Mouse (Mus musculus): ENCODE measurements around the gene Ssr3.
"Not testable (repeated sequence)": the region's sequence is repeated elsewhere in the genome, so short reads cannot be mapped to it uniquely, and the experiment has no call there.

The Ssr3 gene

DNA sequence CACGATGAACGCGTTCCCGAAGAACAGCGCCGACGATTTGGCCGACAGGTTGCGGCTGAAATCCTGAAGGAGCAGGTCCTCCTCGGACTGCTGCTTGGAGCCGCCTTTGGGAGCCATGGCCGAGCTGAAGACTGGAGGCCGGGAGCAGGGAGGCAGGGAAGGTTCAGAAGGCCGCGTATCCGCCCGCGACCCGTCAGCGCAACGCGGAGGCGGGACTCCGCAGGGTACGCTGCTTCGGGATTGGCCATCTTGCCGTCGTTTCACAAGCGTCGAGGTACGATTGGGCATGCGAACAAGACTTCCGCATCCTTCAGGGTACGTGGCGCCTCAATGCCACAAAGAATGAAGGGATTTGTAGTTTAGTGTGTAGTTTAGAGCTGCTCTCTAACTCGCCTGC, at the start of gene Ssr3:
TSS of gene Ssr3 (minus strand) at position 203 of the 397 bp plus-strand sequence.
- peak; percentile 97 for DNase-seq

GRCm38 (mm10) chr3:65441586-65442111, 49.2 kb upstream of the Ssr3 start:
- DNase-seq: peak; percentile 78

- no peak for DNase-seq
Observed at GRCm38 (mm10) chr3:65438511-65439228, 46.2 kb upstream of the Ssr3 start.

GRCm38 (mm10) chr3:65435812-65436211, 43.4 kb upstream of the Ssr3 start:
- no peak for DNase-seq

DNA sequence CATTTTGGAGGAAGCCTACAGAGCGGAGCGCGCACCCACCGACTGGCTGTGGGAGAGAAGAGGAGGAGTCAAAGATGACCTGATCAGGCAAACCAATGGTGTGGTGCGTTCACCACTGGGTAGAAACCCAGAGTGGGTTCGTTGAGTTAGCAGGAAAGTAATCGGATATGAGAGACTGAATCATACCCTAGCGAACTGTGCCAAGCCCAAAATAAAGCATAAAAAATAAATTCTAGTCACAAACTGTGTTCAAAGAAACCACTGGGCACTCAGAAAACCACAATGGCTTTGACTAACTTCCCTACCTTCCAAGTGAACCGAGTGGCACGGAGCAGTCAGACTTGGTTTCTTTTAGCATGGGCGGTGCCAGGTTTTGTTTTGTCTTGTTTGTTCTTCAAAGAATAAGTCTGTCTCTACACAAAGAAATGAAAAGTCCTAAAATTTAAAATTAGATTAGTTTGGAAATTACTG, 42.7 kb upstream of the Ssr3 start:
- DNase-seq: no peak

- no peak for DNase-seq
Observed at GRCm38 (mm10) chr3:65432236-65432635, 39.8 kb upstream of the Ssr3 start.

DNA sequence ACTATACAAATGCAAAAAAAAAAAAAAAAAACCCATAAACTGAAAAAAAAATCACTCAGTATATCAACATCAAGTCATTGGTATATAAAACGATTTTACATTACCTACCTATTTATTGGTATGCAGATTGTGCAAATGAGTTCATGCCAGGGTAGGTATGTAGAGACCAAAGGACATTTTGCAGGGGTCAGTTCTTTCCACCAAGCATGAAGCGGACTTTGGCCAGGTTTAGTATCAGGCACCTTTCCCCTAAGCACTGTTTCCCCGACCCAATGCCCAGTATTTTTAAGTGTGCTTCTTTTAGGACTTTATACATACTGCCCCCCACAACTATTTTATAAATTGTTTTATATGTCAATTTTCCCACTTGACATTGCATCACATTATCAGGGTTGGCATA, 27.3 kb upstream of the Ssr3 start:
- no peak for DNase-seq

GRCm38 (mm10) chr3:65417913-65418594, 25.6 kb upstream of the Ssr3 start:
- no peak for DNase-seq

DNA sequence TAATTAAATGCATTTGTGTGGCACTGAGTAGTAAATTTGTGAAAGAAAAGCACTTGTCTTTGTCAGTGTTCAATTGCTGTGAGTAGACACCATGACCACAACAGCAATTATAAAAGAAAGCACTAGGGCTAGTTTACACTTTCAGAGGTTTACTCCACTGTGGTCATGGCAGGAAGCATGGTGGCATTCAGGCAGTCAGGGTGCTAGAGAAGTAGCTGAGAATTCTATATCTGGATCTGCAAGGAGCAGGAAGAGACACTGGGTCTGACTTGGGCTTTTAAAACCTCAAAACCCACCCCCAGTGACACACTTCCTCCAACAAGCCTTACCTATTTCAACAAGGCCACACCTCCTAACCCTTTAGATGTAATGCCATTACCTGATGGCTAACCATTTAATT, 24.1 kb upstream of the Ssr3 start:
- no peak for DNase-seq

DNA sequence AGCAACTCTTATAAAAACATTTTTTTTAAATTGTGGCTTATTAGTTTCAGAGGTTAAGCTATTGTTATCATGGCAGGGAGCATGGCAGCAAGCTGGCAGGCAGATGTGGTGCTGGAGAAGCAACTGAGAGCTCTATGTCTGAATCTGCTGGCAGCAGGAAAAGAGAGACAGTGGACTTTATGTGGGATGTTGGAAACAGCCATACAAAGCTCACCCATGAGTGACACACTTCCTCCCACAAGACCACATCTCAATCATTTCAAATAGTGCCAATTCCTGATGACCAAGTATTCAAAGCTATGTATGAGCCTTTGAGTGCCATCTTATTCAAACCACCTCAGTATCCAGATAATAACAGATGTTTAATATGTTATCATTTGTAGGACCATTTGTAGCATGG, 15.5 kb upstream of the Ssr3 start:
- DNase-seq: no peak

DNA sequence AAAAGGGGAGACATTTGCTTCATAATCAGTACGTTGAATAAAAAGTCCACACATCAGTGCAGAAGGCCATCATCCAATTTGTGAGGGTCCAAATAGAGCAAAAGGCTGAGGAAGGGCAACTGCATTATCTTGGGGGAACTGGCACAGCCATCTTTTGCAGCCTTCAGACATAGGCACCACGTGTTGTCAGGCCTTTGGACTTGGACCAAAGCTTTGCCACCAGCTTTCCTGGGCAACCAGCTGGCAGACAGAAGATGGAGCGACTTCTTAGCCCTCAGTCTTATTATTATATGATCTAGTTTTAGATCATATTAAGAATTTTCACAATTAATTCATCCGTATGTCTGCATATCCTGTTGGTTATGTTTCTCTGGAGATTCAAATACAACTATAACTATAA, 13.4 kb upstream of the Ssr3 start:
- DNase-seq: no peak

DNA sequence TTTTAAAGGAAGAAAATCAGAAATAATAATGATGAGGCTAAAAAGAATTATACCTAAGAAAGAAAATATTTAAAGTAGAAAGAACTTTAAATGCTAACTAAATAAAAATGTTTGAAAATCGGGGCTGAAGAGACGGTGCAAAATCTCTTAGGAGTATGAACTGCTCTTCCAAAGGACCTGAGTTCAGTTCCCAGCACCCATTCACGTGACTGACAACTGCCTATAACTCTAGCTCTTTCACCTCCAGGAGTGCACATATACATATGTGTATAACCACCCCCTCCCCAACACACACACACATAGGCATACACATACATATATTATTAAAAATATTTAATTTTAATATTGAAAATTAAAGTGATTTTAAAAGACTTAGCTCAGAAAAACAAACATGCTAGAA, 5.1 kb upstream of the Ssr3 start:
- DNase-seq: no peak

DNA sequence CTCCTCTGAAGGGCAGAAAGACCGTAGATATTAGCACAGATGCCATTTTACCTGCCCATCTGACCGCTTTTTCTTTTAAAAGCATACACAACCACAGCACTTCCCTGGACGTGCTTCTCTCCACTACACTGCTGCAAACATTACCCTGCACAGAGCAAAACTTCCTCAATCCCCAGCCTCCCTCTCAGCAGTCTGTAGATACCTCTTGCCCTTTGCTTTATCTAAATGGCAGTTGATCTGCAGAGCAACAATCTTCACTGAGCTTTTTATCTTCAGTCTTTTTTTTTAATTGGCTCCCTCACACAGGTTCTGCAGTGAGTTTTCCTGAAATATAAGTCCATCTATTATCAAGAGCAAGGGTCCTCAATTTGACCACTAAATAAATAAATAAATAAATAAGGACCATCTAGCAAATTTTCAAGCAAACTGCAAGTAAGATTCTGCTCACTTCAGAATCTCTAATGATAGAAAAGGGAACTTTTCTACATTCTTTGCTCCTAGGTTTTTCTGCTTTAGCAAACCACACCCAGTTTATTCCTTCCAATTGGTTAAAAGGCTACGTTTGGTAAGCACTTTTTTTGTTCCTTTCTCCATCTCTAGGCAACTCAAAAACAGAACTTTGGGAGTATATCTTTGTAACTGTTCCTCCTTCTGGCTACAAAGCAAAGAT, 4.5 kb upstream of the Ssr3 start:
- no peak for DNase-seq

GRCm38 (mm10) chr3:65395111-65395510, 2.7 kb upstream of the Ssr3 start:
- not testable (repeated sequence) for DNase-seq

DNA sequence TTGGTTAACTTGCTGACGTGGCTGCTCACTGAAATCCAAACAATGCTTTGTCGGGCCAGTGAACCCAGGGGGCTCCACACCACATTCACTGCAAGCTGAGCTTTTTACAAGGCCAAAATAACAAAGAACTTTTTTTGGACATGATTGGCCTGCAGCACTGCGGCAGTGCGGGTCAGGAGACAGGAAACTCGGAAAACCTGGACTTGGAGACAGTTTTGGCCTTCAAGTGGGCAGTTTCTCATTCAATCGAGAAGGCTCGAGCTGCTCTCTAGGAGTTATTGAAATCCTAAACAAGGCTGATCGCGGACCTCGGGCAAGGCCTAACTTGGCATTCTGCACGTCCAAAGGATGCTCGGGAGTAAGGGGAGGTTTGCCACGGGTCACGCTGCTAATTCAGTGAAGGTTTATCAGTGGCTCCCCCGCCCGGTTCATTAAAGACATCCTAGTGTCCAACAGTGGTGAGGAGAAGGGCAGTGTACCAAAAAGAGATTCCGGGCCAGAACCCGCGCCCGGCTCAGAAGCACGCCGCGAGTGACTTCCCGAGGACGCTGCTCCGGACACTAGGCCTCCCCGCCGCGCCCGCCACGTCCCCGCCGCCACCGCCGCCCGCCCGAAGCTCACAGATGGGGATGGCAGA, 521 bp downstream of the Ssr3 start:
- no peak for DNase-seq

GRCm38 (mm10) chr3:65391222-65391783, 1.1 kb downstream of the Ssr3 start:
- DNase-seq: no peak

DNA sequence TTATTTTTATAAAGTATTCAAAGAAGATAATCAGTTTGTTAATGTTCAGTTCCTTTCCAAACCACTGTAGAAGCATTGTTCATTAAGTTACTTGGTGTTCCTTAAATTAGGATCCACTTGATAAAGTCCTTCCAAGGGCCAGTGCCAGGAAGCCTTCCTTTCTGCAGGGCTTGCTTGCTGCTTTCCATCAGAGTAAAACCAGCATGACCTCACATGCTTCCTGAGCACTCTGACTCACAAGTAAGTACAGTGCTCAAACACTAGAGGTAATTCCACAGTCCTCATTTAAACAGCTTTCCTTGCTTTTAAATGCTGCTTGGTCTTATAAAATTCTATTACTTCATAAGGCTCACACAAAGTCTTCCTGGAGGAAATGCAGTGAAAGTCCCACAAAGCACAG, 6.7 kb downstream of the Ssr3 start:
- DNase-seq: no peak

- no peak for DNase-seq
Observed at GRCm38 (mm10) chr3:65384431-65384830, 8.0 kb downstream of the Ssr3 start.

- no peak for DNase-seq
Observed at GRCm38 (mm10) chr3:65381094-65381493, 11.3 kb downstream of the Ssr3 start.

- DNase-seq: peak; percentile 43
Observed at GRCm38 (mm10) chr3:65379884-65380539, 12.4 kb downstream of the Ssr3 start.

GRCm38 (mm10) chr3:65378724-65379123, 13.7 kb downstream of the Ssr3 start:
- DNase-seq: no peak

DNA sequence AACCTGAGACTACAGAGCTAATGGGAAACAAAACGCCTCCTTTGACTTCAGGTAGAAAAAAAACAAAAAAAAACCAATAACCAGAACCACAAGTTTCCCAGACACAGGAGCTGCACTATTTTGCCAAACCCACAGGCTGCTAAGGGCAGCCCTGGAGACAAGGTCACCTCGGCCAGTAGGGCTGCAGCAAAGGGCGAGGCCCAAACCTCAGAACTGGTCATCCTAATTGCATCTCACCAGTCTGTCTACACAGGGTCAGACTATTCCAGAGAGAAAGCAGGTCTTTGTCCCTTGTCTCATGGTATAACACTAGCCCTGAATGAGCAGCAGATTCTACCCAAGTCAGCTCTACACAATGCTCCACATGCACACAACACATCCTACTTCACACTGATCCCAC, 17.7 kb downstream of the Ssr3 start:
- DNase-seq: no peak
